Mouse (Mus musculus) heart, embryonic 15.5 days (tissue): Measurements from ENCODE around the gene Olfr1224-ps1. TPM values are rescaled to one million over a fixed set of nuclear protein-coding genes. Genes with fewer than 3 reads are reported as not detected.
"Not testable (repeated sequence)": the region's sequence is repeated elsewhere in the genome, so short reads cannot be mapped to it uniquely, and the experiment has no call there.

Experiments used
- ATAC-seq: fragments of 200-750 bp; cut with Nextera tagmentation; replicated peaks from 2 replicates; pipeline ENCODE4 v1.8.0; 2017; ENCODE audit warnings: low read depth, moderate TSS enrichment; ENCODE audit not compliant: insufficient number of reproducible peaks, insufficient read depth, low FRiP score
- H3K27ac ChIP-seq: fragments of 300-500 bp; sonication (generic); 2 replicates; pipeline ENCODE4 v1.5.1; 2015; ENCODE audit warnings: mild to moderate bottlenecking, inconsistent platforms
- H3K27me3 ChIP-seq: fragments of 300-500 bp; sonication (generic); 2 replicates; pipeline ENCODE4 v1.6.1; 2015; ENCODE audit warnings: inconsistent platforms
- H3K36me3 ChIP-seq: fragments of 300-500 bp; sonication (generic); 2 replicates; pipeline ENCODE4 v1.6.1; 2015; ENCODE audit warnings: mild to moderate bottlenecking, inconsistent platforms
- H3K4me1 ChIP-seq: fragments of 300-500 bp; sonication (generic); replicated peaks from 2 replicates; pipeline ENCODE4 v1.6.1; 2015; ENCODE audit warnings: inconsistent platforms
- H3K4me2 ChIP-seq: fragments of 300-500 bp; sonication (generic); 2 replicates; pipeline ENCODE4 v1.6.1; 2015; ENCODE audit warnings: inconsistent platforms, mild to moderate bottlenecking, moderate library complexity
- H3K4me3 ChIP-seq: fragments of 300-500 bp; sonication (generic); 2 replicates; pipeline ENCODE4 v1.5.1; 2015; ENCODE audit warnings: mild to moderate bottlenecking, inconsistent platforms
- H3K9ac ChIP-seq: fragments of 300-500 bp; sonication (generic); 2 replicates; pipeline ENCODE4 v1.6.1; 2015; ENCODE audit warnings: mild to moderate bottlenecking, inconsistent platforms
- H3K9me3 ChIP-seq: fragments of 300-500 bp; sonication (generic); replicated peaks from 2 replicates; pipeline ENCODE4 v1.6.1; 2016; ENCODE audit warnings: inconsistent platforms
- WGBS: fragments of 180-500 bp; shearing (Covaris S2); methylation state at CpG from one replicate; pipeline ENCODE4 v1.1.7; 2015; ENCODE audit warnings: mixed read lengths; 5-methylcytosine and 5-hydroxymethylcytosine counted together
- polyA plus RNA-seq: library from polyadenylated mRNA; unstranded; fragments of >200 nt; fragmentation: Nextera tagmentation; extraction: Ambion mirVana; gene quantifications from 2 replicates; pipeline ENCODE4 v1.2.1, GENCODE M21; 2015

Gene Olfr1224-ps1
- not detected in 2 replicates for polyA plus RNA-seq

- WGBS = 84% methylated on average over 8 of the region's 8 CpGs
- H3K27ac ChIP-seq, H3K9me3 ChIP-seq, ATAC-seq, H3K27me3 ChIP-seq, H3K36me3 ChIP-seq, H3K9ac ChIP-seq, H3K4me2 ChIP-seq, H3K4me3 ChIP-seq, H3K4me1 ChIP-seq: not testable (repeated sequence)
These were observed at the start of gene Olfr1224-ps1 for GRCm38 (mm10) chr2:89163991-89164390. Gene Olfr1224-ps1 (minus strand): TSS chr2:89164091.

GRCm38 (mm10) chr2:89199948-89200347 is 36.1 kb upstream of the Olfr1224-ps1 start, which contains the start of gene Olfr1226:
Gene Olfr1226 (minus strand): TSS chr2:89200048.
- Histone ChIP-seq H3K36me3 (no peaks in the 10 kb centered on the region), H3K9me3 (no peaks in the 10 kb centered on the region), H3K27ac (no peak within 1 kb of the TSS), H3K9ac (no peak within 1 kb of the TSS), H3K4me3 (no peak within 1 kb of the TSS), H3K4me1 (no peaks in the 10 kb centered on the region), H3K27me3 (no peaks in the 10 kb centered on the region), H3K4me2 (no peak within 1 kb of the TSS)
- ATAC-seq = no peak
- 67% methylated on average over 2 of the region's 2 CpGs for WGBS

- ATAC-seq = no peak
- Histone ChIP-seq H3K27me3 (no peaks in the 10 kb centered on the region), H3K27ac (no peak overlapping the region), H3K4me3 (no peak overlapping the region), H3K9me3 (no peaks in the 10 kb centered on the region), H3K9ac (no peak overlapping the region), H3K4me1 (no peaks in the 10 kb centered on the region), H3K36me3 (no peaks in the 10 kb centered on the region), H3K4me2 (no peak overlapping the region)
- 74% methylated on average over 3 of the region's 3 CpGs for whole genome bisulfite sequencing
These were observed 32.6 kb upstream of the Olfr1224-ps1 start for GRCm38 (mm10) chr2:89196325-89196982.

- H3K36me3 ChIP-seq = no peaks in the 10 kb centered on the region
- no peaks in the 10 kb centered on the region for H3K9me3 ChIP-seq
- H3K27ac ChIP-seq = no peak within 1 kb of the TSS
- no peaks in the 10 kb centered on the region for H3K4me1 ChIP-seq
- no peak within 1 kb of the TSS for H3K4me3 ChIP-seq
- no peaks in the 10 kb centered on the region for H3K27me3 ChIP-seq
- H3K4me2 ChIP-seq = no peak within 1 kb of the TSS
- no peak for ATAC-seq
- no peak within 1 kb of the TSS for H3K9ac ChIP-seq
- WGBS = 76% methylated on average over 1 of the region's 1 CpGs
These were observed 10.7 kb upstream of the Olfr1224-ps1 start, which contains the start of gene Olfr1225 for GRCm38 (mm10) chr2:89174569-89174968. Gene Olfr1225 (minus strand): TSS chr2:89174669.

- 83% methylated on average over 4 of the region's 4 CpGs for WGBS
- H3K9me3 ChIP-seq, H3K4me2 ChIP-seq, H3K9ac ChIP-seq, H3K27me3 ChIP-seq, H3K4me1 ChIP-seq, H3K27ac ChIP-seq, H3K36me3 ChIP-seq, H3K4me3 ChIP-seq, ATAC-seq: not testable (repeated sequence)
These were observed 820 bp upstream of the Olfr1224-ps1 start for GRCm38 (mm10) chr2:89164711-89165110.

- no peak within 1 kb of the TSS for H3K27ac ChIP-seq
- no peak within 1 kb of the TSS for H3K4me3 ChIP-seq
- no peaks in the 10 kb centered on the region for H3K4me1 ChIP-seq
- H3K9ac ChIP-seq = no peak within 1 kb of the TSS
- H3K36me3 ChIP-seq = no peaks in the 10 kb centered on the region
- no peaks in the 10 kb centered on the region for H3K9me3 ChIP-seq
- WGBS = 66% methylated on average over 1 of the region's 1 CpGs
- H3K4me2 ChIP-seq = no peak within 1 kb of the TSS
- no peaks in the 10 kb centered on the region for H3K27me3 ChIP-seq
- ATAC-seq = no peak
These were observed 12.4 kb downstream of the Olfr1224-ps1 start, which contains the start of gene Olfr1223 for GRCm38 (mm10) chr2:89151460-89151859. Gene Olfr1223 (minus strand): TSS chr2:89151560.

- H3K27me3 ChIP-seq = no peaks in the 10 kb centered on the region
- H3K27ac ChIP-seq = no peak within 1 kb of the TSS
- no peak for ATAC-seq
These were observed 30.9 kb downstream of the Olfr1224-ps1 start, which contains the start of gene Olfr1222 for GRCm38 (mm10) chr2:89132954-89133353. Gene Olfr1222 (minus strand): TSS chr2:89133054.

GRCm38 (mm10) chr2:89117183-89117582 is 46.7 kb downstream of the Olfr1224-ps1 start, which contains the start of gene Olfr1221:
Gene Olfr1221 (minus strand): TSS chr2:89117283.
- Histone ChIP-seq H3K27me3 (no peaks in the 10 kb centered on the region), H3K9me3 (no peaks in the 10 kb centered on the region), H3K9ac (no peak within 1 kb of the TSS), H3K4me1 (no peaks in the 10 kb centered on the region), H3K27ac (no peak within 1 kb of the TSS), H3K4me3 (no peak within 1 kb of the TSS), H3K36me3 (no peaks in the 10 kb centered on the region), H3K4me2 (no peak within 1 kb of the TSS)
- ATAC-seq = no peak
- WGBS = 77% methylated on average over 2 of the region's 2 CpGs

More at GRCm38 (mm10) chr2:89132954-89133353, 30.9 kb downstream of the Olfr1224-ps1 start, which contains the start of gene Olfr1222:
- H3K4me1 ChIP-seq = no peaks in the 10 kb centered on the region
- H3K9ac ChIP-seq = no peak within 1 kb of the TSS
- no peak within 1 kb of the TSS for H3K4me3 ChIP-seq
- H3K36me3 ChIP-seq = no peaks in the 10 kb centered on the region
- WGBS = 28% methylated on average over 3 of the region's 3 CpGs
- H3K4me2 ChIP-seq = no peak within 1 kb of the TSS
- no peaks in the 10 kb centered on the region for H3K9me3 ChIP-seq

- no peaks in the 10 kb centered on the region for H3K9me3 ChIP-seq
- H3K27ac ChIP-seq = no peak within 1 kb of the TSS
- H3K4me2 ChIP-seq = no peak within 1 kb of the TSS
- no peak within 1 kb of the TSS for H3K9ac ChIP-seq
- WGBS = 67% methylated on average over 3 of the region's 3 CpGs
- H3K27me3 ChIP-seq = no peaks in the 10 kb centered on the region
- H3K4me3 ChIP-seq = no peak within 1 kb of the TSS
- H3K36me3 ChIP-seq = no peaks in the 10 kb centered on the region
- ATAC-seq = no peak
- H3K4me1 ChIP-seq = no peaks in the 10 kb centered on the region
These were observed 57.2 kb downstream of the Olfr1224-ps1 start, which contains the start of gene Olfr1220 for GRCm38 (mm10) chr2:89106735-89107134. Gene Olfr1220 (minus strand): TSS chr2:89106835.

- H3K9me3 ChIP-seq = no peaks in the 10 kb centered on the region
- ATAC-seq = no peak
- no peaks in the 10 kb centered on the region for H3K36me3 ChIP-seq
These were observed 58.2 kb downstream of the Olfr1224-ps1 start for GRCm38 (mm10) chr2:89105651-89106050.

More at GRCm38 (mm10) chr2:89105651-89106050, 58.2 kb downstream of the Olfr1224-ps1 start:
- Histone ChIP-seq H3K4me3 (no peak overlapping the region), H3K4me2 (no peak overlapping the region), H3K4me1 (no peaks in the 10 kb centered on the region), H3K27me3 (no peaks in the 10 kb centered on the region), H3K9ac (no peak overlapping the region), H3K27ac (no peak overlapping the region)
